Mouse (Mus musculus) liver, embryonic 14.5 days (tissue): Measurements from ENCODE around the gene Rer1.

Source experiments
- CTCF ChIP-seq: IDR thresholded peaks from 2 replicates; pipeline ENCODE4 v1.5.1; 2016; ENCODE audit warnings: antibody characterized with exemption, low read depth, control low read depth
- EP300 ChIP-seq: IDR thresholded peaks from 2 replicates; pipeline ENCODE4 v1.6.1; 2016; ENCODE audit warnings: antibody characterized with exemption, low read depth

- no peak for TF ChIP-seq CTCF
- no peak for TF ChIP-seq EP300
Observed at GRCm38 (mm10) chr4:155074418-155074817, 11.8 kb downstream of the Rer1 start.
